Mouse (Mus musculus): ENCODE data around the gene Gnl3l. TPM values are rescaled to one million over a fixed set of nuclear protein-coding genes. Genes with fewer than 3 reads are reported as not detected.
A peak's percentile ranks its signal among the peaks of the same experiment; 100 is the strongest.

The Gnl3l gene
- total and polyA plus RNA-seq, 2 experiments from 2014 or later: 105 to 125 TPM

- Histone ChIP-seq H3K4me1 (ENCODE audit: insufficient read depth, low read length) (no peaks in the 10 kb centered on the region), H3K4me3 (ENCODE audit: low read length) (no peak overlapping the region), H3K27ac (no peak overlapping the region), H3K36me3 (ENCODE audit: insufficient read depth, low read length) (no peaks in the 10 kb centered on the region), H3K4me2 (ENCODE audit: low read depth, low read length) (no peak overlapping the region), H3K27me3 (ENCODE audit: insufficient read depth, low read length) (no peaks in the 10 kb centered on the region), H3K9me3 (ENCODE audit: low read length) (no peaks in the 10 kb centered on the region), H3K9ac (replicated peaks; ENCODE audit: low read length) (no peak overlapping the region)
- peak; percentile 20; the same call in 1 of the 2 replicates for TF ChIP-seq CTCF (IDR thresholded peaks at IDR 0.05; ENCODE audit: low read depth)
- ATAC-seq (no peak), DNase-seq (ENCODE audit: low spot score) (no peak)
- 28% methylated on average over 2 of the region's 2 CpGs for whole genome bisulfite sequencing
These were observed 54.1 kb downstream of the Gnl3l start for GRCm38 (mm10) chrX:150963027-150963426.

DNA sequence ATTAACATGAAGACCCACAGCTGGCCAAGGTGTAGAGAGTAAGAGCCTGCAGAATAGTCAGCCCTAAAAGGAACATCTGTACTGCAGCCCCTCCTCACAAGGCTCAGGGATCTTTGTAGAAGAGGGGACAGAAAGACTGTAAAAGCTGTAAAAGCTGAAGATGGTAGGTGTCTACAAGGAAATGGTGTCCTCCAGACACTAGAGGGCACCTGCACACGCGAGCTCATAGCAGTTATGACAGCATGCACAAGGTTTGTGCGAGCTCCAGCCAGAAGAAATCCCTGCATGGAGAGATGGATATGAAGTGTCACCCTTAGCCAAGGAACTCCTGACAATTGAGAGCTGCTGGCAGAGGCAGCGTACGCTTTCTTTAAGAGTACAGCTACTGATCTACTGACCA lies 56.4 kb downstream of the Gnl3l start:
- peak; percentile 42; the same call in 1 of the 2 replicates for TF ChIP-seq CTCF (IDR thresholded peaks at IDR 0.05; ENCODE audit: low read depth)
- no peak overlapping the region for H3K4me3 ChIP-seq (ENCODE audit: low read length)
- no peaks in the 10 kb centered on the region for H3K36me3 ChIP-seq (ENCODE audit: insufficient read depth, low read length)
- H3K9me3 ChIP-seq (ENCODE audit: low read length): no peaks in the 10 kb centered on the region
- H3K4me2 ChIP-seq (ENCODE audit: low read depth, low read length): no peak overlapping the region
- H3K9ac ChIP-seq (replicated peaks; ENCODE audit: low read length): no peak overlapping the region
- DNase-seq (ENCODE audit: low spot score): no peak
- H3K27ac ChIP-seq: no peak overlapping the region
- H3K4me1 ChIP-seq (ENCODE audit: insufficient read depth, low read length): no peaks in the 10 kb centered on the region
- no peak for ATAC-seq
- 59% methylated on average over 5 of the region's 5 CpGs for WGBS
- no peaks in the 10 kb centered on the region for H3K27me3 ChIP-seq (ENCODE audit: insufficient read depth, low read length)

- Histone ChIP-seq H3K4me1 (ENCODE audit: insufficient read depth, low read length) (no peaks in the 10 kb centered on the region), H3K9me3 (ENCODE audit: low read length) (no peaks in the 10 kb centered on the region), H3K9ac (replicated peaks; ENCODE audit: low read length) (0 out of 2 replicates have a peak overlapping the region, but pooled peaks have one; percentile 13), H3K4me3 (ENCODE audit: low read length) (peak overlapping the region; percentile 28), H3K4me2 (ENCODE audit: low read depth, low read length) (peak overlapping the region; percentile 46), H3K27me3 (ENCODE audit: insufficient read depth, low read length) (no peaks in the 10 kb centered on the region), H3K36me3 (ENCODE audit: insufficient read depth, low read length) (no peaks in the 10 kb centered on the region), H3K27ac (peak overlapping the region; percentile 79)
- DNase-seq (ENCODE audit: low spot score): peak; percentile 86
- TF ChIP-seq CTCF (IDR thresholded peaks at IDR 0.05; ENCODE audit: low read depth): peak; percentile 71
- ATAC-seq: peak; percentile 98
- WGBS: 22% methylated on average over 25 of the region's 25 CpGs
These were observed 60.4 kb downstream of the Gnl3l start for GRCm38 (mm10) chrX:150956522-150957300.

DNA sequence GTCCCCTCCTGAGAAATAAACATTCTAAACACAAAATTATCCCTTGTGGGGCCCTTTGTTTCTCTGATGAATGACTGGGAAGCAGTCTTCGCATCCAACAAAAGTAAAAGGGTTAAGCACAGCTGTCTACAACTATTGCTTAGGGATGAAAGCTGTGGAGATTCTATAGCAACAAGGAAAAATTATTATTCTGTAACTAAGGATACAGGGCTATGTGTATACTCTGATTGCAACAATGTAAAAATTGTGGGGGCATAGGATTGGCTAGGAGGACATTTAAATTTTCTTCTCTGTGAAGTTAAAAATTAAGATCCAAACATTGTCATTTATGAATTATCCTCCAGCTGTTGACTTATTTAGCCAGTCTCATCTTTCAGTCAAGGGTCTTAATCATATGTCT lies 61.1 kb downstream of the Gnl3l start:
- H3K4me1 ChIP-seq (ENCODE audit: insufficient read depth, low read length): no peaks in the 10 kb centered on the region
- H3K9ac ChIP-seq (replicated peaks; ENCODE audit: low read length): no peak overlapping the region
- ATAC-seq (no peak), DNase-seq (ENCODE audit: low spot score) (no peak)
- WGBS: 51% methylated on average over 1 of the region's 1 CpGs
- H3K27ac ChIP-seq: peak overlapping the region; percentile 79; the same call in 1 of the 2 replicates
- no peaks in the 10 kb centered on the region for H3K9me3 ChIP-seq (ENCODE audit: low read length)
- peak overlapping the region; percentile 46 for H3K4me2 ChIP-seq (ENCODE audit: low read depth, low read length)
- no peak for TF ChIP-seq CTCF (IDR thresholded peaks at IDR 0.05; ENCODE audit: low read depth)
- H3K36me3 ChIP-seq (ENCODE audit: insufficient read depth, low read length): no peaks in the 10 kb centered on the region
- no peaks in the 10 kb centered on the region for H3K27me3 ChIP-seq (ENCODE audit: insufficient read depth, low read length)
- H3K4me3 ChIP-seq (ENCODE audit: low read length): no peak overlapping the region; the same call in 1 of the 2 replicates

GRCm38 (mm10) chrX:150955441-150955840 lies 61.7 kb downstream of the Gnl3l start:
- no peak overlapping the region for H3K4me2 ChIP-seq (ENCODE audit: low read depth, low read length)
- no peaks in the 10 kb centered on the region for H3K4me1 ChIP-seq (ENCODE audit: insufficient read depth, low read length)
- no peak overlapping the region for H3K4me3 ChIP-seq (ENCODE audit: low read length)
- DNase-seq (ENCODE audit: low spot score): no peak
- H3K27me3 ChIP-seq (ENCODE audit: insufficient read depth, low read length): no peaks in the 10 kb centered on the region
- H3K9me3 ChIP-seq (ENCODE audit: low read length): no peaks in the 10 kb centered on the region
- 62% methylated on average over 2 of the region's 2 CpGs for WGBS
- H3K36me3 ChIP-seq (ENCODE audit: insufficient read depth, low read length): no peaks in the 10 kb centered on the region
- TF ChIP-seq CTCF (IDR thresholded peaks at IDR 0.05; ENCODE audit: low read depth): no peak
- H3K9ac ChIP-seq (replicated peaks; ENCODE audit: low read length): no peak overlapping the region
- ATAC-seq: no peak
- no peak overlapping the region for H3K27ac ChIP-seq

GRCm38 (mm10) chrX:150954721-150955120 lies 62.4 kb downstream of the Gnl3l start:
- Histone ChIP-seq H3K36me3 (ENCODE audit: insufficient read depth, low read length) (no peaks in the 10 kb centered on the region), H3K4me1 (ENCODE audit: insufficient read depth, low read length) (no peaks in the 10 kb centered on the region), H3K4me2 (ENCODE audit: low read depth, low read length) (no peak overlapping the region), H3K4me3 (ENCODE audit: low read length) (no peak overlapping the region), H3K9ac (replicated peaks; ENCODE audit: low read length) (no peak overlapping the region), H3K27ac (no peak overlapping the region), H3K27me3 (ENCODE audit: insufficient read depth, low read length) (no peaks in the 10 kb centered on the region), H3K9me3 (ENCODE audit: low read length) (no peaks in the 10 kb centered on the region)
- 83% methylated on average over 1 of the region's 1 CpGs for WGBS
- ATAC-seq: no peak
- no peak for TF ChIP-seq CTCF (IDR thresholded peaks at IDR 0.05; ENCODE audit: low read depth)
- no peak for DNase-seq (ENCODE audit: low spot score)

Other genes with a start within 250 kb of the Gnl3l start
- gene Maged2, start 203.0 kb downstream of the Gnl3l start, total RNA-seq (2014; rRNA removed): 372 and 376 TPM in 2 replicates
- gene Maged2, start 203.0 kb downstream of the Gnl3l start, polyA plus RNA-seq (2015; fragmentation: Nextera tagmentation; extraction: Ambion mirVana): 554 and 583 TPM in 2 replicates
- 46.3 and 50.6 TPM in 2 replicates for gene Fgd1, start 28.8 kb upstream of the Gnl3l start, total RNA-seq (2014; rRNA removed)
- 12.4 and 12.7 TPM in 2 replicates for gene Fgd1, start 28.8 kb upstream of the Gnl3l start, polyA plus RNA-seq (2015; fragmentation: Nextera tagmentation; extraction: Ambion mirVana)
- 20.4 and 21.4 TPM in 2 replicates for gene Tsr2, start 79.2 kb upstream of the Gnl3l start, total RNA-seq (2014; rRNA removed)
- gene Tsr2, start 79.2 kb upstream of the Gnl3l start, polyA plus RNA-seq (2015; fragmentation: Nextera tagmentation; extraction: Ambion mirVana): 38.6 and 41.4 TPM in 2 replicates
- 49.5 and 54.4 TPM in 2 replicates for gene Wnk3, start 180.8 kb upstream of the Gnl3l start, total RNA-seq (2014; rRNA removed)
- 9.9 and 10.5 TPM in 2 replicates for gene Wnk3, start 180.8 kb upstream of the Gnl3l start, polyA plus RNA-seq (2015; fragmentation: Nextera tagmentation; extraction: Ambion mirVana)